Mouse (Mus musculus): ENCODE measurements around the gene Tepsin. TPM values are rescaled to one million over a fixed set of nuclear protein-coding genes. Genes with fewer than 3 reads are reported as not detected.

Tepsin gene
- total RNA-seq, 2 experiments from 2014 or later, result 15.9 to 16.9 TPM

DNA sequence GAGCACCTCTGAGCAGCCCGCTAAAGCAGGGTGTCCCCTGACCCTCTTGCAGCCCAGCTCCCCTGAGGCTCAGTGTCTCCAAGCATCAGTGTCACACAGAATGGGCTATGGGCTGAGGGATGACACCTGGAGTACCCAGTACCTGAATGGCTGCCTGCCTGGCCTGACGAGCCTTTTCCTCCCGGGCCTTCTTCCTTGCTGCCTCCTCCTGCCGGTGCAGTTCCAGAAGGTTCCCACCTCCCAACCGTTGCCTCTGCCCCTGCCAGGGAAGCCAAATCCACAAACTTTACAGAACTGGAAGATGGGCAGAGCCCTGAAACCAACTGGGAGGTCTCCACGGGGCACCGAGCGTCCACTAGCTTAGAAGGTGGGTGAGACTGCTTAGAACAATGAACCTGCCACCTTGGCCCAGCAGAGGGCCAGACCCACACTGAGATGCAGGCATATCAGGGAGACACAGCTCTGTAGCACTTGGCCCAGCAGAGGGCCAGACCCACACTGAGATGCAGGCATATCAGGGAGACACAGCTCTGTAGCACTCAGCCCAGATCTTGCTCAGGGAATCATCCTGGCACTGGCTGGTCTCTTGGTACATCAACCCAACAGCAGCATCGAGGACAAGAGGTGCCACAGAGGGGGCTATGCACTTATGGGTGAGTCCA is 25.4 kb downstream of the Tepsin start:
- no peak overlapping the region for H3K27ac ChIP-seq
- no peak for DNase-seq (ENCODE audit: extremely low spot score in 1 of 2, low spot score in 2 of 2)
- TF ChIP-seq CTCF (IDR thresholded peaks at IDR 0.05), result no peak
- no peak overlapping the region for H3K4me3 ChIP-seq
- intact Hi-C loops (cut with DNase I), result no loop called here

DNA sequence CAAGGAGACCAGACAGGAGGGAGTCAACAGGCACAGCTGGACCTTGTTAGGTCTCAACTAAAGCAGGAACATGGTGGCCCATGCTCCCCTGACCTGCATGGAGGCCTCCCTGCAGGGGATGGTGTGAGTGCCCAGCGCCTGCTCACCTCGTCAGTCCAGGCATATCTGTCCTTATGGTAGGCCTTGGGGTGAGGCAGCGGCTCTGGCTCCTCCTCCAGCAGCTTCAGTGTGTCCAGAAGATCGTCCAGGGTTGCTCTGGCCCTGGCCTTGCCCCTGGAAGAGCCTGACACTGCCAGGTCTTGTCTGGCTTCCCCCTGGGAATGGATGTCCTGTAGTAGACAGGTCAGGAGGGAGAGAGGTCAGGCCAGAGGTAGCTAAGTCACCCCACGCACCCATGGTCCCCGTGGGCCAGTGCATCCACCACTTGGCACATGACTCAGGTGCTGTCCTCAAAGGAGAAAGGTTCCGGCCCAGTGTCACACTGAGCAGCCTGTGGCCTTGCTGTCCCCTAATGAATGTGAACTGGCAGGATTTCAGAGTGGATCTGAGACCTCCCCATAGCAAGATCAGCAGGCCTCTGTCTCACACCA is 26.7 kb downstream of the Tepsin start:
- intact Hi-C loops (cut with DNase I), result no loop called here
- TF ChIP-seq CTCF (IDR thresholded peaks at IDR 0.05), result no peak

GRCm38 (mm10) chr11:120071065-120071464 is 27.5 kb downstream of the Tepsin start:
- Histone ChIP-seq H3K27ac (no peak overlapping the region), H3K4me3 (no peak overlapping the region)
- DNase-seq (ENCODE audit: extremely low spot score in 1 of 2, low spot score in 2 of 2), result no peak
- no peak for TF ChIP-seq CTCF (IDR thresholded peaks at IDR 0.05)
- intact Hi-C loops (cut with DNase I), result no loop called here

More for the DNA sequence above, 26.7 kb downstream of the Tepsin start:
- Histone ChIP-seq H3K27ac (no peak overlapping the region), H3K4me3 (no peak overlapping the region)
- DNase-seq (ENCODE audit: extremely low spot score in 1 of 2, low spot score in 2 of 2), result no peak

DNA sequence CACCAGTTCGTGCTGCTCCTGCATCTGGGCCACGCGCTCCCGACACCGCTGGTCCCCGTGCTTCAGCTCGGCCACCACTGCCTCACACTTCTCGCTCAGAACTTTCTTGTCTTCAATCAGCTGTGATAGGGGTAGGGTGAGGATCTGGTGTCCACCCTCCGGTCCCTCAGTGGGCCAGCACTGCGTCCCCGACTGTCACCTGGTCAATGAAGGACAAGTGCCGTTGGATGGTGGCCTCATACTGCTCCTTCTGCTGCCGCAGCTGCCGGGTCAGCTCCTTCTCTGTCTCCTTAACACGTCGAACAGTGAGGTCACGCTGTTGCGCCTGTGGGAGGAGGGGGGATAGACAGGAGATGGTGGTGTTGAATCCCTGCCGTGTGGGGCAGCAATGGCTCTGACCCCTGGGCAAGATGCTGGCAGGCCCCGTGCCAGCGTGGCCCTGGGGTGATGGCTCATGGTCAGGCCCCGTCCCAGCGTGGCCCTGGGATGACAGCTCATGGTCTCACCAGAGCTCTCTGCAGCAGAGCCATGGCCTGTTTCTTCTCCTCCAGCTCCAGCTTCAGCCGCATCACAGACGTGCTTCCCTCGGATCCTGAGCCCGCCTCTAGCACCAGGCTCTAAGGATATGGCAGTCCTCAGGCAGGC is 28.1 kb downstream of the Tepsin start:
- Histone ChIP-seq H3K27ac (no peak overlapping the region), H3K4me3 (no peak overlapping the region)
- intact Hi-C loops (cut with DNase I), result no loop called here
- no peak for DNase-seq (ENCODE audit: extremely low spot score in 1 of 2, low spot score in 2 of 2)
- no peak for TF ChIP-seq CTCF (IDR thresholded peaks at IDR 0.05)

GRCm38 (mm10) chr11:120069261-120069660 is 29.3 kb downstream of the Tepsin start:
- DNase-seq (ENCODE audit: extremely low spot score in 1 of 2, low spot score in 2 of 2), result no peak
- intact Hi-C loops (cut with DNase I), result no loop called here
- no peak for TF ChIP-seq CTCF (IDR thresholded peaks at IDR 0.05)
- H3K27ac ChIP-seq, result no peak overlapping the region
- no peak overlapping the region for H3K4me3 ChIP-seq

GRCm38 (mm10) chr11:120067834-120068233 is 30.7 kb downstream of the Tepsin start:
- peak; percentile 14 for TF ChIP-seq CTCF (IDR thresholded peaks at IDR 0.05)
- no peak overlapping the region for H3K4me3 ChIP-seq
- H3K27ac ChIP-seq, result no peak overlapping the region
- no peak for DNase-seq (ENCODE audit: extremely low spot score in 1 of 2, low spot score in 2 of 2)
- intact Hi-C loops (cut with DNase I), result no loop called here

DNA sequence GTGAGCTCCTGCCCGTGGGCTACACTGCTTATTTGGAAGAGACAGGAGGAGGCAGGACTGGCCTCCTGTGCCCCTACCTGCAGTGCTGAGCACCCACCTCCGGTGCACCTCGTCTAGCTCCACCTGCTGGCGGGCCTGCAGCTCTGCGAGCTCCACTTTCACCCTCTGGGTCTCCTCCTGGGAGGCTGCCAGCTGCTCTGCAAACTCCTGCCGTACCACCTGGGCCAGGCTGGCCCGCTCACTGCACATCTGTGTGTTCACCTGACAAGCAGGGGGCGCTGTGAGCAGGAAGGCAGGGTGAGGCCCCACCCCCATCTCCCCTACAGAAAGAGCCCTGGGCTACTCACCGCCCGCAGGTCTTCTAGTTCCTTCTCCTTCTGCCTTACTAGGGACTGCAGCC is 33.2 kb downstream of the Tepsin start:
- DNase-seq (ENCODE audit: extremely low spot score in 1 of 2, low spot score in 2 of 2), result peak in 1 of 2 experiments; percentile 58
- Histone ChIP-seq H3K4me3 (no peak overlapping the region), H3K27ac (no peak overlapping the region)
- TF ChIP-seq CTCF (IDR thresholded peaks at IDR 0.05), result peak; percentile 90
- intact Hi-C loops (cut with DNase I), result loop anchor here (1.0 kb wide), 1 partner anchor 35 kb away; no protein-coding TSS in a partner anchor

DNA sequence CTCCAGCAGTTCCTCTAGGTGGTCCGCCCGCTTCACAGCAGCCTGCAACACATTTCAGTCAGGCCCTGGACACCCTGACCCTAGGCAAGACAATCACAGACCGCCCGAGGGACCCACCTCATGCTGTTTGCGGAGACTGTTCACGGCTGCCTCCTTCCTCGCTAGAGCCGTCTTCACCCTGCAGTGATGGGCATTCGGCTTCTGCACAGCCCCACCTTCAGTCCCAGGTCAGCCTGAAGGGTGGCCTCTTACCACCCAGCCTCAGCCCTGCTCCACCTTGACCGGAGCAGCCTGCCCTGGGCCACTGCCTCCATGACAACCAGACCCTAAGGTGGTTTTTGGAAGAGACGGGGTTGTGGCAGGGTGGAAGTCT is 33.9 kb downstream of the Tepsin start:
- no peak for DNase-seq (ENCODE audit: extremely low spot score in 1 of 2, low spot score in 2 of 2)
- TF ChIP-seq CTCF (IDR thresholded peaks at IDR 0.05), result no peak
- intact Hi-C loops (cut with DNase I), result loop anchor here (1.0 to 5.0 kb wide), 2 partner anchors 34 to 52 kb away; no protein-coding TSS in a partner anchor
- Histone ChIP-seq H3K27ac (no peak overlapping the region), H3K4me3 (no peak overlapping the region)

GRCm38 (mm10) chr11:120064006-120064667 is 34.4 kb downstream of the Tepsin start:
- intact Hi-C loops (cut with DNase I), result loop anchor here (5.0 kb wide), 1 partner anchor 52 kb away; no protein-coding TSS in a partner anchor

DNA sequence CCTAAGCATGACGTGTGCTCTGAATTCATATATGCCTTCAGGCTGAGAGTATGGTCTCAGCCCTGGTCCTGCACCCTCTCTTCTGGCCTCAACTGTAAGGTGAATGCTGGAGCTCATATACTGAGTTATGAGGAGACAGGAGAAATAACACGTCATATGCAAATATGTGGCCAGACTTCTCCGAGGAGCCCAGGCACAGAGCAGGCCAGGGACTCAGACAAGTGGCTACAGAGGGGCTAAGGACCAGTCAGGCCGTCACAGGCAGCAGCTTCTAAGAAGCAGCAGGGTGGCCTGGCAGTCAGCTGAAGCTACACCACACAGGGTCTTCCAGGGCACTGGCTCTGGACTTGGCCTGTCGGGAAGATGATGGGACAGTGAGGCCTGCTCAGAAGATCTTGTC is 35.2 kb downstream of the Tepsin start:
- intact Hi-C loops (cut with DNase I), result loop anchor here (5.0 kb wide), 1 partner anchor 51 kb away; no protein-coding TSS in a partner anchor
- DNase-seq (ENCODE audit: extremely low spot score in 1 of 2, low spot score in 2 of 2), result no peak
- Histone ChIP-seq H3K27ac (no peak overlapping the region), H3K4me3 (no peak overlapping the region)
- TF ChIP-seq CTCF (IDR thresholded peaks at IDR 0.05), result no peak

More at GRCm38 (mm10) chr11:120064006-120064667, 34.4 kb downstream of the Tepsin start:
- Histone ChIP-seq H3K4me3 (no peak overlapping the region), H3K27ac (no peak overlapping the region)
- no peak for TF ChIP-seq CTCF (IDR thresholded peaks at IDR 0.05)
- no peak for DNase-seq (ENCODE audit: extremely low spot score in 1 of 2, low spot score in 2 of 2)

DNA sequence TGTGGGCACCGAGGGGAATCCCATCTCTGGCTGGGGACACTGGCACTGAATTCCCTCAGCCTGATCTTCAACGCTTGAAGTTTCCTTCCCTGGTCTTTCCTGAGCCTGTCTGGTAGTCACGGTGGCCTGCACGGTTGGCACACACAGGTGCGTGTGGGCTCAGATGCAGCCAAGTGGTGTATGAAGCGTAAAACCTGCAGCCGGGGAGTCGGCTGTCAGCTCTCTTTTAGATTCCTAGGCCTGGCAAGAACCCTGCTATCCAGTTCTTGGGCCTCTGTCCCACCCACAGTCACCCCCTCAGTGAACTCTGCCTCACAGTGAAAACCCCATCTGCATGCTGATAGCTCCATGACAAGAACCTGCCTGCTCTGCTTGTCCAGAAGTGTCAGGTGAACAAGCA is 37.9 kb downstream of the Tepsin start:
- intact Hi-C loops (cut with DNase I), result loop anchor here (5.0 kb wide), 1 partner anchor 48 kb away; no protein-coding TSS in a partner anchor
- DNase-seq (ENCODE audit: extremely low spot score in 1 of 2, low spot score in 2 of 2), result no peak
- no peak for TF ChIP-seq CTCF (IDR thresholded peaks at IDR 0.05)
- H3K27ac ChIP-seq, result no peak overlapping the region
- H3K4me3 ChIP-seq, result no peak overlapping the region
